ENCODE assay signal across 8 mouse cellular contexts in the genomic region with DNA sequence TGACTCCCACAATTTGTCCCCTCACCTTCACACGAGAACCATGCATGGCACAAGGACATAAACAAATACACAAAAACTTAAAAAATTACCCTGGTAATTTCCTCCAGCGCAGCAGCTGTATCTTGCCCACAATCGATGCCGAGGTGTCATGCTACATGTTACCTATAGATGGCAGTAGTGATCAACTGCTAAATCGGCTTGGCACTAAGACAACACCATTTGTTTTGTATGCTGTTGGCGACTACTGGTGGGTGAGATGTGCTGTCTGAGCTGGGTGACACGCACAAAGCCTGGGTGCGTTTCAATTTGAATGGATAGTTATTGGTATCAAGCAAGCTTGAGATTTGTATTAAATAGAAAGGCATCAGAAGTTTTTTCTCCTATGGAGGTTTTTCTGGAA. TPM values are rescaled to one million over a fixed set of nuclear protein-coding genes. Genes with fewer than 3 reads are reported as not detected.
DNase-seq lines count a peak whose midpoint lies in the region; ATAC-seq and TF ChIP-seq lines count a peak whose summit lies in the region.

No protein-coding gene starts in this region.

- no peaks in the 10 kb centered on the region for H3K36me3 ChIP-seq in intestine, postnatal 0 days (ENCODE audit: control insufficient read depth, insufficient read depth)
- no peaks in the 10 kb centered on the region for H3K36me3 ChIP-seq in midbrain, embryonic 15.5 days (replicated peaks)

- DNase-seq in A20 (ENCODE audit: low read depth, low spot score) (peak; percentile 73), MEL-GATA-1-ER (ENCODE audit: extremely low read depth, low read depth) (peak; percentile 24)
- peak; percentile 72 to 89 for DNase-seq in cerebellum, postnatal 10 days
- peak; percentile 28 to 89 for DNase-seq in frontal cortex, adult 2 months (ENCODE audit: extremely low spot score in 1 of 2, low spot score in 1 of 2)
- peak; percentile 27 for DNase-seq in left cerebral cortex, postnatal 4 days
- DNase-seq in testis, postnatal 10 days (ENCODE audit: low spot score), result peak; percentile 44

- intact Hi-C loops in left cerebral cortex, postnatal 4 days (cut with DNase I), result no loop called here

- no peak overlapping the region for H3K9ac ChIP-seq in intestine, postnatal 0 days (ENCODE audit: low read depth, low read length)
- H3K9ac ChIP-seq in midbrain, embryonic 15.5 days, result no peak overlapping the region

- H3K4me3 ChIP-seq in intestine, postnatal 0 days (ENCODE audit: low read depth, low read length), result no peak overlapping the region
- H3K4me3 ChIP-seq in midbrain, embryonic 15.5 days, result no peak overlapping the region

- H3K27ac ChIP-seq in intestine, postnatal 0 days (ENCODE audit: low read depth, low read length), result no peak overlapping the region
- no peak overlapping the region for H3K27ac ChIP-seq in midbrain, embryonic 15.5 days

- H3K4me2 ChIP-seq in intestine, postnatal 0 days (replicated peaks; ENCODE audit: low read depth), result no peak overlapping the region
- H3K4me2 ChIP-seq in midbrain, embryonic 15.5 days, result no peak overlapping the region

- TF ChIP-seq CTCF in intestine, postnatal 0 days (IDR thresholded peaks at IDR 0.05; ENCODE audit: low read depth), result peak; percentile 97

- no peaks in the 10 kb centered on the region for H3K4me1 ChIP-seq in intestine, postnatal 0 days (replicated peaks; ENCODE audit: control insufficient read depth, insufficient read depth, low read length)
- no peaks in the 10 kb centered on the region for H3K4me1 ChIP-seq in midbrain, embryonic 15.5 days

- WGBS in intestine, postnatal 0 days, result 12% methylated on average over 8 of the region's 8 CpGs
- 8% methylated on average over 8 of the region's 8 CpGs for WGBS in midbrain, embryonic 15.5 days

- H3K9me3 ChIP-seq in intestine, postnatal 0 days (ENCODE audit: control insufficient read depth), result no peaks in the 10 kb centered on the region
- H3K9me3 ChIP-seq in midbrain, embryonic 15.5 days, result no peaks in the 10 kb centered on the region

- no peak for ATAC-seq in intestine, postnatal 0 days
- peak; percentile 59 for ATAC-seq in midbrain, embryonic 15.5 days (replicated peaks)

- peaks cover 7% of the 10 kb centered on the region; the same call in 1 of the 2 replicates for H3K27me3 ChIP-seq in intestine, postnatal 0 days (replicated peaks; ENCODE audit: control insufficient read depth, insufficient read depth, low read length)
- H3K27me3 ChIP-seq in midbrain, embryonic 15.5 days (replicated peaks), result no peaks in the 10 kb centered on the region

RNA-seq across cellular contexts. Expression of a gene that starts 32.4 kb away (rescaled TPM):
- polyA plus RNA-seq in frontal cortex, adult 2 months (2012; rRNA removed), result 28.5 and 32.5 TPM in 2 replicates
- polyA plus RNA-seq in intestine, postnatal 0 days (2015; fragmentation: Nextera tagmentation; extraction: Ambion mirVana), result 1.5 and 1.7 TPM in 2 replicates
- total RNA-seq in left cerebral cortex, postnatal 4 days (2021), result 1 to 10 TPM; 5.4 to 6.7 TPM
- polyA plus RNA-seq in midbrain, embryonic 15.5 days (2015; fragmentation: Nextera tagmentation; extraction: Ambion mirVana), result 1.8 TPM in 2 replicates

Comparison
In these comparisons a context has a peak if more than half of its experiments do, and no peak if none do; other contexts are left out.
1. DNase-seq: peak in every context shown above with its lines; median percentile 80 in cerebellum, postnatal 10 days; 73 in A20; 58 in frontal cortex, adult 2 months; 44 in testis, postnatal 10 days; 27 in left cerebral cortex, postnatal 4 days; 24 in MEL-GATA-1-ER.
2. RNA of a gene that starts 32.4 kb away (polyA plus RNA-seq): 28.5 to 32.5 TPM in frontal cortex, adult 2 months; 1.8 TPM in midbrain, embryonic 15.5 days and 1.5 to 1.7 TPM in intestine, postnatal 0 days; every median in the first group is over 10 times any median in the second.